Mouse (Mus musculus) C2C12 (cell line): Measurements from ENCODE around the gene Fmo9.

Experiments used
- CEBPB ChIP-seq: IDR thresholded peaks from one replicate; pipeline ENCODE4 v1.6.1; 2011; ENCODE audit warnings: low read depth, mild to moderate bottlenecking, control low read depth, moderate library complexity
- CTCF ChIP-seq: IDR thresholded peaks from one replicate; pipeline ENCODE4 v1.5.1; 2011; ENCODE audit not compliant: control insufficient read depth, insufficient read depth, insufficient read length
- MYOD1 ChIP-seq: IDR thresholded peaks from one replicate; pipeline ENCODE4 v1.6.1; 2011; ENCODE audit warnings: low read depth; ENCODE audit not compliant: control insufficient read depth, insufficient read length
- USF1 ChIP-seq: IDR thresholded peaks from one replicate; pipeline ENCODE4 v1.6.1; 2011; ENCODE audit warnings: low read depth, mild to moderate bottlenecking, control low read depth, moderate library complexity

DNA sequence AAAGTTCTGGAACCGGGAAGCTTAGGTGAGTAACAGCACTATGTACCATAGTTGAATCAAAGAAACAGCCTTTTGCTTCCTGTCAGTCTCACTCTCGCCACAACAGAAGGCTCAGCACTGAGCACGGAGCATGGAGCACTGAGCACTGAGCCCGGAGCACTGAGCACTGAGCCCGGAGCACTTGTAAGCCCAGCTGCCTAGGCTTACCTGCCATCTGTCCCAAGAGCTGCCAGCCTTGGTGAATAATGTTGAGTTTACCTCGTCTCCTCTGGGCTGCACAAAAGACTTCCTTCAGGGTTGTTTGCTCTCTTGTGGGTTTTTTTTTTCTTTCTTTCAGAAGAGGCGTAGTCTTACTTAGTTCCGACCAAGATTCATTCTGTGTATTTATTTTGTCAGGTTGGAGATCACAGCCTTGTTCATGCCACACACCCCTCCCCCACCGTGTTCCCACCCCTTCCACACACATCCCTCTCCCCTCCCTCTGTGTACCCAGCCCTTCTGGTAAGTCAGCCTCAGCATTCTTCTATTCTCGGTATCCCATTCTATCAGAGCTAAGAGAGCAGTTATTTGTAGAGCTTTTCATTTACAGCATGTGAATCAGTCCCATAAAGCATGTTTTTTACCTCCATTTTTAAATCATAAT, 20.7 kb upstream of the Fmo9 start:
- TF ChIP-seq CEBPB (no peak), CTCF (no peak), MYOD1 (no peak), USF1 (no peak)
